Mouse (Mus musculus) kidney, adult 2 months (tissue): ENCODE data around the gene Chmp5.

ENCODE experiments used
- CTCF ChIP-seq: fragments of 200-500 bp; conservative IDR thresholded peaks from 2 replicates; pipeline ENCODE4 v1.5.1; 2011; ENCODE audit warnings: low read depth, mild to moderate bottlenecking, control low read depth, low read length, moderate library complexity, mixed read lengths; ENCODE audit not compliant: insufficient read depth, insufficient read length
- POLR2A ChIP-seq: fragments of 200-500 bp; IDR thresholded peaks from one replicate; pipeline ENCODE4 v1.6.1; 2011; ENCODE audit warnings: low read depth, low read length, control low read depth

- TF ChIP-seq CTCF (no peak), POLR2A (no peak)
These were observed 32.3 kb upstream of the Chmp5 start for GRCm38 (mm10) chr4:40915947-40916346.
